Mouse (Mus musculus) spleen, adult 2 months (tissue): Measurements from ENCODE around the gene Cacna1c.

Experiments used
- CTCF ChIP-seq: fragments of 200-500 bp; IDR thresholded peaks from 2 replicates; pipeline ENCODE4 v1.5.1; 2011; ENCODE audit warnings: mild to moderate bottlenecking, inconsistent platforms; ENCODE audit not compliant: insufficient read depth, insufficient read length, insufficient replicate concordance; ENCODE audit errors: extremely low read depth
- POLR2A ChIP-seq: fragments of 200-500 bp; IDR thresholded peaks from 2 replicates; pipeline ENCODE4 v1.6.1; 2011; ENCODE audit warnings: low read depth, low read length, inconsistent platforms

DNA sequence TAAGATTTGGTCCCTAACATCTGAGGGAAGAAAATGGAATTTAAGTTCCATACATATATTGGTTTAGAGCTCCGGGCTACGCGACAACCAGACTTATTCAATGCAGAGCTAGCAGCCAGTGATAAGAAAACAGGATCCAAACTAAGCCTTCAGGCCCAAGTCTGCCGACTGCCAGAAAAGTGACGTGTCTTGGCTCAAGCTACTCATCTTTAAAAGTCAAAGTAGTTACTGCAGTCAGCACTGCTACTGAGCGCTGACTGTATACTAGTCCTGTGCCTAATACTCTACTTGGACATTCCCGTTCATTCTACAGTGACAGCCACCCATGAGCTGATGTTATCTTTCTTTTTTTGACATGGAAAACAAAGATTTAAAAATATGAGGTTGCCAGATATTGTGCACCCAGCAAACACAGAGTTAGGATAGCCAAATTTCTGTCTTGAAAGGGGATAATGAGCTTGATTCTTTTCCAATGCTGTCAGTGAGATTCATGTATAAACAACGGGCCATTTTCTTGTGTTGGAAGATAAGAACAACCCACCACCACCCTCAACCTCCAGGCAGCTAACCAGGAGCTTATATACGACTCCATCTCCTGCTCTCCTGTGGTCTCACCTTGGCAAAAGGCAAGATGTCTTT lies 456.1 kb downstream of the Cacna1c start:
- no peak for TF ChIP-seq POLR2A
- TF ChIP-seq CTCF, result no peak
